Mouse (Mus musculus): ENCODE measurements around the gene Cst8. TPM values are rescaled to one million over a fixed set of nuclear protein-coding genes. Genes with fewer than 3 reads are reported as not detected.

Gene Cst8
- not detected for polyA plus RNA-seq (2017; shearing (Covaris generic))

DNA sequence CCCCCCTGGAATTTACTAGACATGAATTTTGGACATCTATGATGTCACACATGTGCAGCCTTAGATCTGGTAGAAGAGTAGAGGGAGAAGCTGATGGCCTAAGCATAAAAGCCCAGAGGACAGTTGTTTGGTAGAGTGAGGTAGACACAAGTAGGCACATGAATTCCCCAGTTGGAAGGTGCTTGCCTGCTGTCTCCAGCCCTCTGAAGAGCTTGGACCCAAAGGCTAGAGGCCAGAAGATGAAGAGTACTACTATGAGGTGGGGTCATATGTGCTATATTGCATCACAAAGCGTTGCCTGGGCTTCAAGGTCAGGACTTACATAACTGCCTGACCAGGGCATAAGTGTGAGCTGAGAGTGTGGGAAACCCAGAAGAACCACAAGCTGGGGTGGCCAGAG, at the start of gene Cst8:
TSS of gene Cst8 (plus strand) at position 301 of the 400 bp plus-strand sequence.

DNA sequence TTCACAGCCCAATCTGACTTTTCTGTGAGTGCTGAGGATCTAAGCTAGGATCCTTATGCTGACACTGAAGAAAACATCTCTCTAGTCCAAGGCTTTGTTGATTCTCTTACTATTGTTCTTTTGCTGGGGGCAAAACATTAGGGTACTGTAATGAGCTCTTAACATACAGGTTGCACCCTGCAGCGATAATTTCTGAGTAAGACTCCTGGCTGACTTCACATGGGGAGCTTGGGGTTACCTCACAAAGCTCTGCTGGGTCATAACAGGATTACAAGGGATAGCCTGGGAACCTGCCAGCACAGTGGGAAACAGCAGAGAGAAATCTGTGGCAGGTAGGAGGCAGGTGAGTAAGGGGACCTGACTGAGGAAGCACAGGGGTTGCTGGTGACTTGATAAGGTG, 48.5 kb upstream of the Cst8 start, which contains the start of gene Cstl1:
TSS of gene Cstl1 (plus strand) at position 301 of the 400 bp plus-strand sequence.

DNA sequence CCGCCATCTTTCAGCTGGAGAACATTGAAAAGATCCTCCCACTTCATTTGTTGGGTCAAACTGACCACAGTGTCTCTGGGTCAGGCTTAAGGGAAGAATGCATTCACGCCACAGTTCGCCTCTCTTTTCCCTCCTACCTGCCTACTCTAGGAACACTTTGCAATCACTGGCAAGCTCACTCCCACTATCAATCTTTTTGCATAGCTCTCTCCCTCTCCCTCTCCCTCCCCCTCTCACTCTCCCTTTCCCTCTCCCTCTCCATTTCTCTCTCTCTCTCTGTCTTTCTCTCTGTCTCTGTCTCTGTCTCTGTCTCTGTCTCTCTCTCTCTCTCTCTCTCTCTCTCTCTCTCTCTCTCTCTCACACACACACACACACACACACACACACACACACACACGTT, 27.2 kb upstream of the Cst8 start, which contains the start of gene Cst11:
TSS of gene Cst11 (minus strand) at position 101 of the 400 bp plus-strand sequence.

DNA sequence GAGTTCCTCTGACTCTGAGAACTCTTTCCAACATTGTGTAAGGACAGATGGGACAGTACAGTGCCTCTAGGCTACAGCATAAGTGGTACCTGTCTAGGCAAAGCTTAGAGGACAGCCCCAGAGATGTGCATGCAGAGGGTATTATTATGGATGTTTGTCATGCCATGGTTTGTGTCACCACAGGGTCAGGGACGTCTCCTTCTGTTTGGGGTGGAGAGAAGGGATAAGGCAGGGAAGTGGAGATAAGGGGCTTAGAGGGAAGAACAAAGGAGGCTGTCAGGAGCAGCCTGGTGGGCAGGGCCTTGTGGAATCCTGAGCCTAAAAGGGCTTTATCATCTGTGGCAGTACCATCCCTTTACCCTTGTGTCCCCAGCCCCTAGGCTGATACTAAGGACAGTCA, 16.9 kb upstream of the Cst8 start, which contains the start of gene 8030411F24Rik:
TSS of gene 8030411F24Rik (plus strand) at position 301 of the 400 bp plus-strand sequence.

DNA sequence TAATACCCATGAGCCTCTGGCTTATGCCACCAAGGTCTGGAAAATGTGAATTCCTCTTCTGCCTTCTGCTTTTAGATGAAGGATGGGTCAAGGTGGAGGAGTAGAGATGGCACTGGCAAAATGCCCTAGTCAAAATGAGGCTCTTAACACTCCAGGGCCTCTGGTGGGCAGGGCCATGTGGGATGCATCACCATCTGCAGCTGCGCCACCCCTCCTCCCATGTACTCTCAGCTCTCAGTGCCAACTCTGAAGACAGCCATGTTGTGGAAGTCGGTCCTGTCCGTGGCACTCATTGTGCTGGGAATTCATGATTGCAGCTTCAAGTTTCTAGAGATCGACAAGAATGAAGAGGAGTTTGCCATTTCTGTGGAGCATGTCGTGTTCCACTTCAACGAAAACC, 9.4 kb upstream of the Cst8 start, which contains the start of gene Cst12:
TSS of gene Cst12 (plus strand) at position 220 of the 400 bp plus-strand sequence.

DNA sequence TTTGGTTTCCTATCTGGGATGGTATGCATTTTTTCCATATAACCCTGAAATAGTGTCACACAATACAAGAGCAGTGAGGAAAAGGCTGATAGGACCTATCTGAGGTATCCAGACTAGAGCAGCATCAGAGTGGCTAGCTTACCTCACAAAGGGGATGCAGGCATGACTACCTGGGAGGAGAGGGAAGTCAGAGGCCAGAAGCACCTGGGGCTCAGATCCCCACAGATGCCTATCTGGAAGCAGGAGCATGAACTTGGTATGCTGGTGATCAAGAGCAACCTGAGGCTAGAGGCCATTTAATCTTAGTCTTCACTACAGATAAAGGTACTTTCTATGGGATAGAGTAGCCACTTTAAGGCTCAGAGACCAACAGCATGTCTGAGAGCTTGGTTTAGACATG, 21.3 kb downstream of the Cst8 start, which contains the start of gene Cst13:
TSS of gene Cst13 (plus strand) at position 173 of the 400 bp plus-strand sequence.

DNA sequence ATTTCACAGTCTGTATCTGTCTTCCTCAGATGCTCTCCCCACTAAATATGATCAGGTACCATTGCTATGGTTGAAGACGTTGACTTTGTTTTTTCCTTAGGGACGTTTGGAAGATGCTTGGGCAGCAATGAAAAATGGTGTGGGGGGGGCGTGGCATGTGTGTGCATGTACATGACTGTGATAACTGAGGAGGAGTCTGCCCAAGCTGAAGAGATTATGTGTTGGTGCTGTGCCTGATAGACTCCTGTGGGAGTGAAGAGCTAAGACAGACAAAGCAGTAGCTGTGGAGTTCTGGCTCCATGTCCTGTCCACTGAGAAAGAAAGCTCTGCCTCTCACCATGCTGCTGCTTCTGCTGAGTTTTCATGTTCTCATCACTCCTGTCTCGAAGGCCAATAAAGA, 36.3 kb downstream of the Cst8 start, which contains the start of gene Cst9:
TSS of gene Cst9 (plus strand) at position 236 of the 400 bp plus-strand sequence.

Other genes starting within 250 kb of the Cst8 start
- gene Nxt1, start 126.2 kb upstream of the Cst8 start, polyA plus RNA-seq (2017; shearing (Covaris generic)) = 69.5 TPM
- gene Gzf1, start 117.8 kb upstream of the Cst8 start, polyA plus RNA-seq (2017; shearing (Covaris generic)) = 22.5 TPM
- gene Napb, start 66.3 kb upstream of the Cst8 start, polyA plus RNA-seq (2017; shearing (Covaris generic)) = 2.0 TPM
- not detected for gene Cstl1, start 48.4 kb upstream of the Cst8 start, polyA plus RNA-seq (2017; shearing (Covaris generic))
- gene Cst11, start 27.3 kb upstream of the Cst8 start, polyA plus RNA-seq (2017; shearing (Covaris generic)) = not detected
- not detected for gene 8030411F24Rik, start 16.8 kb upstream of the Cst8 start, polyA plus RNA-seq (2017; shearing (Covaris generic))
- not detected for gene Cst12, start 9.4 kb upstream of the Cst8 start, polyA plus RNA-seq (2017; shearing (Covaris generic))
- not detected for gene Cst13, start 21.3 kb downstream of the Cst8 start, polyA plus RNA-seq (2017; shearing (Covaris generic))
- not detected for gene Cst9, start 36.4 kb downstream of the Cst8 start, polyA plus RNA-seq (2017; shearing (Covaris generic))
- not detected for gene 9230104L09Rik, start 66.3 kb downstream of the Cst8 start, polyA plus RNA-seq (2017; shearing (Covaris generic))
- 166 TPM for gene Cst3, start 76.9 kb downstream of the Cst8 start, polyA plus RNA-seq (2017; shearing (Covaris generic))
- gene Gm1330, start 204.5 kb downstream of the Cst8 start, polyA plus RNA-seq (2017; shearing (Covaris generic)) = not detected
- gene Gm10750, start 218.5 kb downstream of the Cst8 start, polyA plus RNA-seq (2017; shearing (Covaris generic)) = not detected

Measured in inflammation-experienced regulatory T-cells, adult 16 weeks (primary cell).